Mouse (Mus musculus) cerebellum, postnatal 4 days (tissue): ENCODE results near the gene Ubtf.

ENCODE experiments used
- DNase-seq, 2 experiments: peaks; one replicate each; pipeline ENCODE4 v3.0.0; 2022; ENCODE audit warnings: low spot score in 2 of 2, mixed read lengths in 1 of 2

The Ubtf gene

GRCm38 (mm10) chr11:102347683-102348082 lies 28.1 kb upstream of the Ubtf start:
- DNase-seq, result no peak

GRCm38 (mm10) chr11:102346926-102347325 lies 27.4 kb upstream of the Ubtf start:
- DNase-seq, result no peak

GRCm38 (mm10) chr11:102344458-102344857 lies 24.9 kb upstream of the Ubtf start:
- no peak for DNase-seq

GRCm38 (mm10) chr11:102342742-102343141 lies 23.2 kb upstream of the Ubtf start:
- no peak for DNase-seq

GRCm38 (mm10) chr11:102341101-102341500 lies 21.6 kb upstream of the Ubtf start:
- no peak for DNase-seq

- peak in 1 of 2 experiments; percentile 31 for DNase-seq
Measured at GRCm38 (mm10) chr11:102339624-102340023, 20.1 kb upstream of the Ubtf start.

- peak in 1 of 2 experiments; percentile 52 for DNase-seq
Measured at GRCm38 (mm10) chr11:102339195-102339594, 19.7 kb upstream of the Ubtf start.

- DNase-seq, result peak; percentile 44 to 84
Measured at GRCm38 (mm10) chr11:102338561-102338960, 19.0 kb upstream of the Ubtf start.

- no peak for DNase-seq
Measured at GRCm38 (mm10) chr11:102337921-102338320, 18.4 kb upstream of the Ubtf start.

GRCm38 (mm10) chr11:102336191-102336590 lies 16.6 kb upstream of the Ubtf start:
- no peak for DNase-seq

- no peak for DNase-seq
Measured at GRCm38 (mm10) chr11:102334973-102335700, 15.6 kb upstream of the Ubtf start.

- no peak for DNase-seq
Measured at GRCm38 (mm10) chr11:102334010-102334409, 14.5 kb upstream of the Ubtf start.

- no peak for DNase-seq
Measured at GRCm38 (mm10) chr11:102333061-102333460, 13.5 kb upstream of the Ubtf start.

GRCm38 (mm10) chr11:102331806-102332205 lies 12.3 kb upstream of the Ubtf start:
- no peak for DNase-seq

GRCm38 (mm10) chr11:102330039-102330438 lies 10.5 kb upstream of the Ubtf start:
- no peak for DNase-seq

GRCm38 (mm10) chr11:102329518-102329917 lies 10.0 kb upstream of the Ubtf start:
- no peak for DNase-seq

GRCm38 (mm10) chr11:102327839-102328238 lies 8.3 kb upstream of the Ubtf start:
- no peak for DNase-seq

- no peak for DNase-seq
Measured at GRCm38 (mm10) chr11:102327250-102327649, 7.7 kb upstream of the Ubtf start.

GRCm38 (mm10) chr11:102323516-102323915 lies 4.0 kb upstream of the Ubtf start:
- no peak for DNase-seq

- DNase-seq, result no peak
Measured at GRCm38 (mm10) chr11:102321931-102322330, 2.4 kb upstream of the Ubtf start.

- DNase-seq, result peak; percentile 45 to 78
Measured at GRCm38 (mm10) chr11:102320686-102321005, 1.1 kb upstream of the Ubtf start.

GRCm38 (mm10) chr11:102319941-102320685 lies 571 bp upstream of the Ubtf start:
- peak; percentile 71 to 74 for DNase-seq
